Mouse (Mus musculus): ENCODE data around the gene Ranbp17. TPM values are rescaled to one million over a fixed set of nuclear protein-coding genes. Genes with fewer than 3 reads are reported as not detected.

The Ranbp17 gene
- polyA plus RNA-seq, 1 experiment from 2014 or later = 9.8 TPM

DNA sequence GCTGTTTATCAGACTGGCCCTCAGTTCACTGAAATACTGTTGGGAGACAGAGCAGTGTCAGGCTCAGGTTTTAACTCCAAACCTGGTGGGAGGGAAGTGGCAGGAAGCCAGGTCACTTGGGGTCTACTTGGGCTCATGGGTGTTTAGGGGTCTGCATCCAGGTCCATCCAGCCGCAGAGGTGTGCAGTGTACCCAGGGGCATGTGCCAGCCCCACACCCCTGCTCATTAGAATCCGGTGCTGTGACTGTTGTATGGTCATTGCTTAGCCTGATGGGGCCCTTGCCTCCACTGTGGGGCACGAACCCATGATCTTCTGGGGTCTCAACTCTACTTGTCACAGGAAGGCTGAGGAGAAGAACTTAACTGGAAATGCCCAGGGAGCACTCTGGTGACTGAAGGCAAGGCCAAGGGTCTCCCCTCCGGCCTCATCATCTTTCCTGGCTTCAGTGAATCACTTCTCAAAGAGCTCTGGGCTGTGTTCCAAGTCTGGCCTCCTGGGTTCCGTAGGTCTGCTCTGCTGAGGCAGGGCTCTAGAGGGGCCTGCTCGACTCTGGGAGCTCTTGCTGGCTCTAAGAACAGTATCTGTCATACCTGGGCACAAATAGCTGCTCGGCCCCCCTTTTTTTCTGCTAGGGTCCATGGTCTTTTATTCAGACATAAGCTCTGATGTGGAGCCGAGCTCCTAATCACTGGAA lies 296.0 kb downstream of the Ranbp17 start:
- no peak overlapping the region for H3K4me3 ChIP-seq (ENCODE audit: low read depth, low read length)
- DNase-seq (ENCODE audit: low spot score) (no peak), ATAC-seq (ENCODE audit: insufficient number of reproducible peaks, low FRiP score, low TSS enrichment, low read depth) (no peak)
- H3K27ac ChIP-seq (replicated peaks; ENCODE audit: low read depth, low read length) = no peak overlapping the region
- H3K36me3 ChIP-seq (ENCODE audit: control insufficient read depth, insufficient read depth, low read length) = no peaks in the 10 kb centered on the region
- H3K27me3 ChIP-seq (ENCODE audit: control insufficient read depth, insufficient read depth, low read length) = no peaks in the 10 kb centered on the region
- no peaks in the 10 kb centered on the region for H3K4me1 ChIP-seq (ENCODE audit: control insufficient read depth, insufficient read depth, low read length)
- no peaks in the 10 kb centered on the region for H3K9me3 ChIP-seq (ENCODE audit: control insufficient read depth, low read length)
- no peak overlapping the region for H3K4me2 ChIP-seq (ENCODE audit: low read depth, severe bottlenecking)
- 85% methylated on average over 8 of the region's 8 CpGs for WGBS
- H3K9ac ChIP-seq (ENCODE audit: low read length) = no peak overlapping the region

DNA sequence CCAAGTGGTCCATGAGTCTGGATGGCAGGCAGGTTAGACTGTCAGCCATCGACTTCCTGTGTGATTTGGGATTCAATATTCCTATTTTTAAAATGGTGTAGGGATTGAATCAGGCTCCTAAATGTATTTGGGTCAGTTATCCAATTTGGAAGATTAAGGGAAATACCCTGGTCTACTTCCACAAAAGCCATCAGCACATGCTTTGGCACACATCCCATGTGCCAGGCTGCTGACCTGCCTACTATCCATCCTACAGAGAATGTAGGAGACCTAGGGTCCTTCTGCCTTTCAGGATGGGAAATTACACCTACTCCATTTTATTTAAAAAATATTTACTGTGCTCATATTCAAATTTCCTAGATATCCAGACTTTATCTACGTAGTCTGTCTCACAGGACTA lies 306.1 kb downstream of the Ranbp17 start:
- Histone ChIP-seq H3K4me1 (ENCODE audit: control insufficient read depth, insufficient read depth, low read length) (peaks cover 9% of the 10 kb centered on the region; the same call in 1 of the 2 replicates), H3K4me2 (ENCODE audit: low read depth, severe bottlenecking) (no peak overlapping the region), H3K9ac (ENCODE audit: low read length) (no peak overlapping the region), H3K27ac (replicated peaks; ENCODE audit: low read depth, low read length) (no peak overlapping the region), H3K9me3 (ENCODE audit: control insufficient read depth, low read length) (no peaks in the 10 kb centered on the region), H3K27me3 (ENCODE audit: control insufficient read depth, insufficient read depth, low read length) (peaks cover 49% of the 10 kb centered on the region), H3K36me3 (ENCODE audit: control insufficient read depth, insufficient read depth, low read length) (no peaks in the 10 kb centered on the region), H3K4me3 (ENCODE audit: low read depth, low read length) (no peak overlapping the region)
- DNase-seq (ENCODE audit: low spot score) (no peak), ATAC-seq (ENCODE audit: insufficient number of reproducible peaks, low FRiP score, low TSS enrichment, low read depth) (no peak)
- WGBS = 69% methylated on average over 2 of the region's 2 CpGs

DNA sequence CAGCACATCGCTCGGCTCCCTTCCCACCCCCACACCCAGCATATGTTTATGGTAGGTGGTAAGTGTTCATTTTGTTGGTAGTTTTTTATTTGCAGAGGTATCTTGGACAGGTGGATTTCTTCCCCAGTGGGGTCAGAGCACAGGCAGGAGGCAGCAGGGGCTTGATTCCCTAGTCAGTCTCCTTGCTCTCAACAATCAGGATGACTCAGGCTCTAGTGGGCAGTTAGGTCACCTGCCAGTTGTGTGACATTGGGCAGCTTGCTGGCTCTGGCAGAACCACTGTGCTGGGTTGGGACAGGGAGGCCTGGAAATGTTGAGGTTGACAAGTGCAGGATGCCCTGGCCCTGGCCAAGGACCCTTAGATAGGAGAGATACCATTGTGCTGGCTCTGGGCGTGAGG lies 308.6 kb downstream of the Ranbp17 start:
- DNase-seq (ENCODE audit: low spot score) (peak; percentile 47), ATAC-seq (ENCODE audit: insufficient number of reproducible peaks, low FRiP score, low TSS enrichment, low read depth) (no peak)
- H3K27me3 ChIP-seq (ENCODE audit: control insufficient read depth, insufficient read depth, low read length) = peaks cover 73% of the 10 kb centered on the region
- H3K27ac ChIP-seq (replicated peaks; ENCODE audit: low read depth, low read length) = no peak overlapping the region
- H3K9me3 ChIP-seq (ENCODE audit: control insufficient read depth, low read length) = no peaks in the 10 kb centered on the region
- H3K36me3 ChIP-seq (ENCODE audit: control insufficient read depth, insufficient read depth, low read length) = no peaks in the 10 kb centered on the region
- WGBS = 7% methylated on average over 3 of the region's 3 CpGs
- no peak overlapping the region for H3K4me2 ChIP-seq (ENCODE audit: low read depth, severe bottlenecking)
- peaks cover 19% of the 10 kb centered on the region for H3K4me1 ChIP-seq (ENCODE audit: control insufficient read depth, insufficient read depth, low read length)
- H3K4me3 ChIP-seq (ENCODE audit: low read depth, low read length) = no peak overlapping the region
- no peak overlapping the region for H3K9ac ChIP-seq (ENCODE audit: low read length)

DNA sequence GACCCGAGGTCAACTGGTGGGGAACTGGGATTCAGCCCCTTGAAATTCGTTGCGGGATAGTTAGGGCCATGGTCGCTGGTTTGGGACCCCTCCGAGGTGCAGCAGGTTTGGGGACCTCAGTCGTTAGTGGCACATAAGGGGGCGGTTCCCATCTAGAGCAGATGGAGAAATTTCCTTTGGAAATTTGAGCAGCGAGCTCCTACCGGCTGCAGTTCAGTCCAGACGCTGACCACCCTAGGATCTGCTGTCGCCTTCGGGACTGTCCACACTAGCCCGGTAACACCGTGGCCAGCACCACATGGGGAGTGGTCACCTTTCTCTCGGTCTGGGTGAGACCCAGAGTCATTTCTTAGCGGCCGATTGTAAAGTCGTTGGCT lies 309.2 kb downstream of the Ranbp17 start:
- ATAC-seq (ENCODE audit: insufficient number of reproducible peaks, low FRiP score, low TSS enrichment, low read depth) (no peak), DNase-seq (ENCODE audit: low spot score) (peak; percentile 59)
- H3K27ac ChIP-seq (replicated peaks; ENCODE audit: low read depth, low read length) = no peak overlapping the region
- H3K36me3 ChIP-seq (ENCODE audit: control insufficient read depth, insufficient read depth, low read length) = no peaks in the 10 kb centered on the region
- H3K4me2 ChIP-seq (ENCODE audit: low read depth, severe bottlenecking) = no peak overlapping the region
- no peak overlapping the region for H3K4me3 ChIP-seq (ENCODE audit: low read depth, low read length)
- H3K27me3 ChIP-seq (ENCODE audit: control insufficient read depth, insufficient read depth, low read length) = peaks cover 76% of the 10 kb centered on the region
- peaks cover 19% of the 10 kb centered on the region for H3K4me1 ChIP-seq (ENCODE audit: control insufficient read depth, insufficient read depth, low read length)
- WGBS = 1% methylated on average over 18 of the region's 18 CpGs
- no peak overlapping the region for H3K9ac ChIP-seq (ENCODE audit: low read length)
- H3K9me3 ChIP-seq (ENCODE audit: control insufficient read depth, low read length) = no peaks in the 10 kb centered on the region

DNA sequence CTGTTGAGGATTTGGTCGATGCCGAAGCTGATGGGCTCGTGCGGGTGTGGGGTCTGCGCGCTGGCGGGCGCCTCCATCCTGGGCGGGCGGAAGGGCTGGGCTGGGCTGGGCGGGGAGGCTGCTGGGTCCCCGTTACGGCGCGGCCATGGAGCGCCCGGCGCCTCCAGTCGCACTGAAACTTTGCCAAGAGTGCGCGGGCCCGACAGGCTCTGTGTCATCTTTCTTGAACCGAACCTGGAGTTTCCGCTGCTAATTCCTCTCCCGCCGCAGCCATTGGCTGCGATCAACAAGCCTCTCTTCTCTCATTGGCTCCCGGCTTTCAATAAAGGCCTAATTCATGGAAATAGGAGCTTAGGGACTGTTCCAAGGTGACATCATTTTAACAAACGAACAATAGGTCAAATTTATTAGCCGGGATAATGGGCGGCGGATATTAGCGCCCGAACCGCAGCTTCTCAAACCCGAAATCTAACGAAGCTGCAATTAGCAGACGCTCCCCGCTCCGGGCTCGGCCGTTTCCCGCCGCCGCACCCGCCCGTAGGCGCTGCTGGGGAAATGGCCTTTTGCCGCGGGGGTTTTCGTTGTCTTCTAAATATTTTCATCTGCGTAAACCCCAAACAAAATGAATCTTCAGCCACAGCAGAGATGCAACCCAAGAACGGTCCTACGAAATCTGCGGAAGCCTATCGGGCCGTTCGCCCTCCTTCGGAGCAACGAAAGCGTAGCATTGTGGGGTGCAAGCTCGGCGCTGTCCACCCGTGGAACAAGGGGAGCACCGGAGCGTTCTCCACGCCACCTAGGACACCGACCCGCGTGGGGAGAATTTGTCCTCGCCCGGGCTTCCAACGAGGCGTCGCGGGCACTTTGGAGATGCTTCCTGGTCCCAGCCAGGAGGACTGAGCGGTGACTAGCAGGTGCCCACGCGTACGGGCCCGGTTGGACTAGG lies 309.9 kb downstream of the Ranbp17 start, which contains the start of gene Tlx3:
Gene Tlx3 (minus strand): TSS at position 207 of the 946 bp plus-strand sequence.
- H3K4me1 ChIP-seq (ENCODE audit: control insufficient read depth, insufficient read depth, low read length) = peaks cover 19% of the 10 kb centered on the region
- H3K4me3 ChIP-seq (ENCODE audit: low read depth, low read length) = peak within 1 kb of the TSS; percentile 22
- H3K9ac ChIP-seq (ENCODE audit: low read length) = no peak within 1 kb of the TSS
- under 1% methylated on average over 76 of the region's 81 CpGs for WGBS
- no peaks in the 10 kb centered on the region for H3K9me3 ChIP-seq (ENCODE audit: control insufficient read depth, low read length)
- H3K27ac ChIP-seq (replicated peaks; ENCODE audit: low read depth, low read length) = no peak within 1 kb of the TSS
- ATAC-seq (ENCODE audit: insufficient number of reproducible peaks, low FRiP score, low TSS enrichment, low read depth) (no peak), DNase-seq (ENCODE audit: low spot score) (peak; percentile 71)
- peak within 1 kb of the TSS; percentile 37 for H3K4me2 ChIP-seq (ENCODE audit: low read depth, severe bottlenecking)
- H3K36me3 ChIP-seq (ENCODE audit: control insufficient read depth, insufficient read depth, low read length) = no peaks in the 10 kb centered on the region
- peaks cover 83% of the 10 kb centered on the region for H3K27me3 ChIP-seq (ENCODE audit: control insufficient read depth, insufficient read depth, low read length)

DNA sequence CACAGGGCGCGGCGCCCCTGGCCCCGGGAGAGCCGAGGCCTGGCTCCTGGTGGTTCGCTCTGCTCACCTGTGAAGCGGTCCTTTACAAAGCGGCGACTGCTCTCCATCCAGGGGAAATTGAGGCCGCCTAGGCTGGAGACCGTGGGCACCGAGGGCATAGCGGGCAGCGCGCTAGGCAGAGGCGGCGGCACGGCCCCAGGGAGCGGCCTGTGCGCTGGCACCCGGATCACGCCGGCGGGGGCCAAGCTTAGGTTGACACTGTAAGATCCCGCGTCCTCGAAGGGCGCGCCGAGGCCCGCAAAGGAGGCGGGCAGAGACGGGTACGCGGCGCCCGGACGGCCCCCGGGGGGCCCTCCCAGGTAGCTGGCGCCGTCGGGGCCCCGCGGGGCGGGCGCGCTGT lies 310.6 kb downstream of the Ranbp17 start:
- ATAC-seq (ENCODE audit: insufficient number of reproducible peaks, low FRiP score, low TSS enrichment, low read depth) (no peak), DNase-seq (ENCODE audit: low spot score) (peak; percentile 54)
- Histone ChIP-seq H3K4me3 (ENCODE audit: low read depth, low read length) (peak overlapping the region; percentile 22), H3K9ac (ENCODE audit: low read length) (no peak overlapping the region), H3K27ac (replicated peaks; ENCODE audit: low read depth, low read length) (no peak overlapping the region), H3K27me3 (ENCODE audit: control insufficient read depth, insufficient read depth, low read length) (peaks cover 88% of the 10 kb centered on the region), H3K4me1 (ENCODE audit: control insufficient read depth, insufficient read depth, low read length) (peaks cover 19% of the 10 kb centered on the region), H3K36me3 (ENCODE audit: control insufficient read depth, insufficient read depth, low read length) (no peaks in the 10 kb centered on the region), H3K4me2 (ENCODE audit: low read depth, severe bottlenecking) (peak overlapping the region; percentile 37), H3K9me3 (ENCODE audit: control insufficient read depth, low read length) (no peaks in the 10 kb centered on the region)
- WGBS = 1% methylated on average over 47 of the region's 47 CpGs

DNA sequence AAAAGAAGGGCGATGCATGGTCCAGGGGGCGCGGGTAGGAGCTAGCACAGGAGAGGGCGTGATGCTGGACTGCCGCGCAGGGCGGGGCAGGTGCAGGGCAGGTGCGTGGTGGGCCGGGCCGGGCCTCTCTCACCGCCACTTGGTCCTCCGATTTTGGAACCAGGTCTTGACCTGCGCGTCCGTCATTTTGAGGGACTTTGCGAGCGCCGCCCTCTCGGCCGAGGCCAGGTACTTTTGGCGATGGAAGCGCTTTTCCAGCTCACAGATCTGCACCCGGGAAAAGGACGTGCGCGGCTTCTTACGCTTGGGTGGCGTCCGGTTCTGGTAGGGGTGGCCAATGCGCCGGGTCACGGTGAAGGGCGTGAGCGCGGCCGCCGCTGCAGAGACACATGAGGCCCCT lies 311.2 kb downstream of the Ranbp17 start:
- Histone ChIP-seq H3K4me2 (ENCODE audit: low read depth, severe bottlenecking) (no peak overlapping the region), H3K9ac (ENCODE audit: low read length) (no peak overlapping the region), H3K27ac (replicated peaks; ENCODE audit: low read depth, low read length) (no peak overlapping the region), H3K9me3 (ENCODE audit: control insufficient read depth, low read length) (no peaks in the 10 kb centered on the region; the same call in 1 of the 2 replicates), H3K36me3 (ENCODE audit: control insufficient read depth, insufficient read depth, low read length) (no peaks in the 10 kb centered on the region), H3K4me1 (ENCODE audit: control insufficient read depth, insufficient read depth, low read length) (peaks cover 19% of the 10 kb centered on the region), H3K4me3 (ENCODE audit: low read depth, low read length) (0 out of 2 replicates have a peak overlapping the region, but pooled peaks have one; percentile 6), H3K27me3 (ENCODE audit: control insufficient read depth, insufficient read depth, low read length) (peaks cover 92% of the 10 kb centered on the region)
- ATAC-seq (ENCODE audit: insufficient number of reproducible peaks, low FRiP score, low TSS enrichment, low read depth) (no peak), DNase-seq (ENCODE audit: low spot score) (peak; percentile 58)
- 1% methylated on average over 37 of the region's 37 CpGs for WGBS

DNA sequence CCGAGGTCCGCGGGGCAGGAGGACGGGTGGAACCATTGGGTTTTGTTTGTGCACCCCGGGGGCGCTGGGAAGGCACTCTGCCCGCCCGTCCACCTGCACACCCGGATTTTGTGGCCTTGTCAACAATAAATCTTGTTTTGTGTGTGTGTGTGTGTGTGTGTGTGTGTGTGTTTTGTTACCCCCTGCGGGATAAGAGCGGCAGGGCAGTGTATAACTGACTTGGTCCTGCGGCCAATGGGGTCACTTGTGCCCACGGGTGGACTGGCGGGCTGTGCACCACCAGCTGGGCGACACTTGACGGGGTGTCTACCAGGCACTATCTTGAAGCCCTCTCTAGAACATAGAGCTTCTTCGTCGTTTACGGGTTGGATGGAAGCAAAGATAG lies 311.9 kb downstream of the Ranbp17 start:
- Histone ChIP-seq H3K36me3 (ENCODE audit: control insufficient read depth, insufficient read depth, low read length) (no peaks in the 10 kb centered on the region), H3K4me2 (ENCODE audit: low read depth, severe bottlenecking) (peak overlapping the region; percentile 49), H3K9me3 (ENCODE audit: control insufficient read depth, low read length) (no peaks in the 10 kb centered on the region; the same call in 1 of the 2 replicates), H3K27ac (replicated peaks; ENCODE audit: low read depth, low read length) (no peak overlapping the region), H3K4me1 (ENCODE audit: control insufficient read depth, insufficient read depth, low read length) (peaks cover 19% of the 10 kb centered on the region), H3K4me3 (ENCODE audit: low read depth, low read length) (peak overlapping the region; percentile 22), H3K27me3 (ENCODE audit: control insufficient read depth, insufficient read depth, low read length) (peaks cover 96% of the 10 kb centered on the region), H3K9ac (ENCODE audit: low read length) (no peak overlapping the region)
- DNase-seq (ENCODE audit: low spot score) = no peak
- 3% methylated on average over 19 of the region's 19 CpGs for WGBS
- ATAC-seq (ENCODE audit: insufficient number of reproducible peaks, low FRiP score, low TSS enrichment, low read depth) = no peak
